Mouse (Mus musculus) neural tube, embryonic 13.5 days (tissue): ENCODE measurements at regions not wholly inside any gene's neighbourhood (a gene's known extent, or its start where the extent isn't known, plus 50 kb on each side); places are given as distances from the start of the nearest gene placed in this dataset.

Experiments
- ATAC-seq: fragments of 200-750 bp; cut with Nextera tagmentation; 2 replicates; pipeline ENCODE4 v1.8.0; 2017; ENCODE audit warnings: low read depth, mild to moderate bottlenecking, moderate TSS enrichment, moderate library complexity
- H3K27ac ChIP-seq: fragments of 300-500 bp; sonication (generic); replicated peaks from 2 replicates; pipeline ENCODE4 v1.5.1; 2015; ENCODE audit warnings: moderate library complexity, mild to moderate bottlenecking, inconsistent platforms
- H3K27me3 ChIP-seq: fragments of 300-500 bp; sonication (generic); 2 replicates; pipeline ENCODE4 v1.6.1; 2015; ENCODE audit warnings: mild to moderate bottlenecking, inconsistent platforms
- H3K36me3 ChIP-seq: fragments of 300-500 bp; sonication (generic); 2 replicates; pipeline ENCODE4 v1.6.1; 2015; ENCODE audit warnings: mild to moderate bottlenecking, inconsistent platforms
- H3K4me1 ChIP-seq: fragments of 300-500 bp; sonication (generic); replicated peaks from 2 replicates; pipeline ENCODE4 v1.6.1; 2015; ENCODE audit warnings: inconsistent platforms
- H3K4me2 ChIP-seq: fragments of 300-500 bp; sonication (generic); 2 replicates; pipeline ENCODE4 v1.6.1; 2015; ENCODE audit warnings: inconsistent platforms, mild to moderate bottlenecking, moderate library complexity
- H3K4me3 ChIP-seq: fragments of 300-500 bp; sonication (generic); 2 replicates; pipeline ENCODE4 v1.5.1; 2015; ENCODE audit warnings: mild to moderate bottlenecking, inconsistent platforms
- H3K9ac ChIP-seq: fragments of 300-500 bp; sonication (generic); 2 replicates; pipeline ENCODE4 v1.6.1; 2015; ENCODE audit warnings: moderate library complexity, mild to moderate bottlenecking, inconsistent platforms
- H3K9me3 ChIP-seq: fragments of 300-500 bp; sonication (generic); 2 replicates; pipeline ENCODE4 v1.6.1; 2016; ENCODE audit warnings: inconsistent platforms
- WGBS: fragments of 180-500 bp; shearing (Covaris S2); methylation state at CpG from one replicate; pipeline ENCODE4 v1.1.7; 2015; 5-methylcytosine and 5-hydroxymethylcytosine counted together

DNA sequence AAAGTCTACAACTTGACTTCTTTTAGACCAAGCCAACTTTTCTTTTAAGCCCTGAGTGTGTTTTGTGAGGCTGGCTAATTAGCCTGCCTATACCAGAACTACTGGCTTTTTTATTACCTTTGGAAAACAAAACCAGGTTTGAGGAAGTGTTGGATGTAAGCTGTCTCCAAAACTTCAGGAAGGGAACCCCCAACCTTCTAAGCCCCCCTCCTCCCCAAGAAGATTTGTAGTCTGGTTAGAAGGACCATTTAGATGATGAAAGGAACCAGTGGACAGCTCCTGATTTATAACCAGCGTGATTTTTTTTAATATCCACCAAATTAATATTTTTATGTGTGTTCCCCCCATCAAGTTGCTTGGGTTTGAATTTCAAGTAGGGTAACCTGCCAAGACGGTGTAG is 236.1 kb upstream of the Nfe2l3 start:
- ATAC-seq, result no peak
- WGBS, result 60% methylated on average over 2 of the region's 2 CpGs
- Histone ChIP-seq H3K27ac (no peak overlapping the region), H3K27me3 (peaks cover 26% of the 10 kb centered on the region), H3K4me2 (no peak overlapping the region), H3K4me3 (no peak overlapping the region), H3K36me3 (no peaks in the 10 kb centered on the region), H3K9ac (no peak overlapping the region), H3K9me3 (no peaks in the 10 kb centered on the region), H3K4me1 (peaks cover 28% of the 10 kb centered on the region)

DNA sequence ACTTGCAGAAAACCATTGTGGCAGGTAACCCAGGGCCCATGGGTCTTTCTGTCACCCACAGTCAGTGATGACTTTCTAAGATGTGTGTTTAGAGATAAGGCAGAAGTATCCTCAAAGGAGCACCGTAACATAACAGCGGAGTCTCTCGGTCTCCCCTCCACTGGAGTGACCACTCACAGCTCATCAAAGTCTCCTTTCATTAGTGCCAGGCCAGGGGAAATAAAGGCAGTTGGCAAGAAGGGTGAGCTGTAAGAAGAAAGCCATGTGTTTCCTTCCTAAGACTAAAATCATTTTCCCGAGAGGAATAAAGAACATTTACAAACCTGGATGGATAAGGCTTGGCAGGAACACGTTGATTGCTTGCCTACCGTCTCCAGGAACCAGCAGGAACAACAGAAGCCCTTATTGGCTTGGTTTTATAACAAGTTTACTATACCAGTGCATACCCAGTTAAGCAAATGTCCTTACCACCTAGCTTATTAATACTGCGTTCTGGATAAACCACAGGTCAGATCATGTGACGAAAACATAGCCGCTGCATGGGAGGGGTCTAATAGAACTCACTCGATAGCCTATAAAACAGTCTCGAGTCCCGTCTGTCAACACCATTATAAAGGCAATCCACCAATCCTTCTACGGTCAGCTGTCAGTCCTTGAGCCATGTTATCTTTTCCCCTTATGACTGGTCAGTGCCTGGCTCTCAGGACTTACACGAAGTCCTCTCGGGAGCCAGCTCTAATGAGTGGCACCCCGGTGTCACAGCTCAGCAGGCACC is 235.3 kb upstream of the Nfe2l3 start:
- no peak for ATAC-seq
- 78% methylated on average over 16 of the region's 16 CpGs for WGBS
- peaks cover 20% of the 10 kb centered on the region for H3K27me3 ChIP-seq

DNA sequence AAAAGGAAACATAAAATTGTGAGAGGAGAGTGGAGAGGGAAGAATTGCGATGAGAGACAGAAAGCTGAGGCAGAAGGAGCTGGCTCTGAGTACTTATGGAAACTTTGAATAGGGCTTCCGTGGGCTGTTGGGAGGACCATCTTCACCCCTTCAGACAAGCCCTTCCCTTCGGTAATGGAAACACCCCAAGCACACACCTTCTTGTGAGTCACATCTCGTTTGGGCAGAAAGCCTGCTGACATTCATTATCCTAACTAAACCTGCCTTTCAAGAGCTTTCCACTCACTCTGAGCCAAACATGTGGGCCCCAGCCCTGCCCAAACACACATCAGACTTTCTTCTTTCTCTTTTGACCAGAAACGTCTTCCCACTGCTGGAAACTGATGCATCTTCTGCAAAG is 232.3 kb upstream of the Nfe2l3 start:
- peaks cover 7% of the 10 kb centered on the region; the same call in 1 of the 2 replicates for H3K4me1 ChIP-seq
- H3K27me3 ChIP-seq, result peaks cover under 1% of the 10 kb centered on the region; the same call in 1 of the 2 replicates
- H3K27ac ChIP-seq, result no peak overlapping the region
- no peak for ATAC-seq
- H3K9me3 ChIP-seq, result no peaks in the 10 kb centered on the region
- H3K36me3 ChIP-seq, result no peaks in the 10 kb centered on the region
- no peak overlapping the region for H3K4me2 ChIP-seq
- 69% methylated on average over 5 of the region's 5 CpGs for WGBS
- no peak overlapping the region for H3K4me3 ChIP-seq
- no peak overlapping the region for H3K9ac ChIP-seq

More for the DNA sequence above, 235.3 kb upstream of the Nfe2l3 start:
- Histone ChIP-seq H3K27ac (no peak overlapping the region), H3K9ac (no peak overlapping the region), H3K4me3 (no peak overlapping the region), H3K9me3 (no peaks in the 10 kb centered on the region), H3K36me3 (no peaks in the 10 kb centered on the region), H3K4me2 (no peak overlapping the region), H3K4me1 (peaks cover 21% of the 10 kb centered on the region)

DNA sequence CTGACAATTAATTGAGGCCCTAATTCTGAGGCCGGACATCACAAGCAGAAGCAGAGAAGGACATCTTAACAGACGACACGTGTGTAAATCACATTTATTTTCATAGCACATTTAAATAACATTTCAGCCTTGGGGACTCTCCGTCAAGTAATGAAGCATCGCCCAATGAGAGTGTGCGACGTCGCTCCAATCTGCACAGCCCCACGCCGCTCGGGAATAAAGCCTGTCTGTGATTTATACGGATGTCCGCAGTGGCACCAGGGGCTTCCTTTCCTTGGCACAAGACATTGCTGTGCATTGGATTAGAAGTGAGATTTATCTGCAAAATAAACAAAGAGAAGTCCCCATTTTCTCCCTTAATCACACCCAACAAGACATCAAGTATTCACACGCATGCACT is 231.6 kb upstream of the Nfe2l3 start:
- 49% methylated on average over 14 of the region's 14 CpGs for WGBS
- no peak overlapping the region for H3K9ac ChIP-seq
- H3K27ac ChIP-seq, result peak overlapping the region; percentile 46; the same call in 1 of the 2 replicates
- peaks cover 7% of the 10 kb centered on the region; the same call in 1 of the 2 replicates for H3K4me1 ChIP-seq
- H3K4me3 ChIP-seq, result no peak overlapping the region
- H3K4me2 ChIP-seq, result peak overlapping the region; percentile 24; the same call in 1 of the 2 replicates
- H3K36me3 ChIP-seq, result no peaks in the 10 kb centered on the region
- no peaks in the 10 kb centered on the region for H3K9me3 ChIP-seq
- peaks cover 3% of the 10 kb centered on the region; the same call in 1 of the 2 replicates for H3K27me3 ChIP-seq
- peak; percentile 70; the same call in 1 of the 2 replicates for ATAC-seq

DNA sequence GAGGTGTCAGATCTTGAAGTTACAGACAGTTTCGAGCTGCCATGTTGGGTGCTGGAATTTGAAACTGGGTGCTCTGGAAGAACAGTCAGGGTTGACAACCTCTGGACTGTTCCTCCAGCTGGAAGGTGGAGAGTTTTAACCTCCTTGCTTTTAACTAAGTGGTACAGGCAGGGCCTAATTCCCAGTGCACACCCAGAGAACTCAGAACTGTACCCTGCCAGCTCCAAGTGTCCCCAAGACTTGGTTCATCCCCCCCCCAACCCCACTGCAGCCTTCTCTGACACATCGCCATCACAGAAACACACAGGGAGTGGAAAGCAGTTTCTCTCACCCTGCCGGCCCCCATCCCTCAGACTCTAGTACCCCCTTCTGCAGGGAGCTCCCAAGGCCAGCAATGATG is 228.2 kb upstream of the Nfe2l3 start:
- no peak overlapping the region for H3K4me3 ChIP-seq
- H3K4me2 ChIP-seq, result no peak overlapping the region
- 75% methylated on average over 3 of the region's 3 CpGs for WGBS
- no peak for ATAC-seq
- no peak overlapping the region for H3K9ac ChIP-seq
- H3K36me3 ChIP-seq, result no peaks in the 10 kb centered on the region
- H3K9me3 ChIP-seq, result no peaks in the 10 kb centered on the region
- peaks cover 3% of the 10 kb centered on the region; the same call in 1 of the 2 replicates for H3K27me3 ChIP-seq
- H3K4me1 ChIP-seq, result peaks cover 24% of the 10 kb centered on the region
- H3K27ac ChIP-seq, result no peak overlapping the region

DNA sequence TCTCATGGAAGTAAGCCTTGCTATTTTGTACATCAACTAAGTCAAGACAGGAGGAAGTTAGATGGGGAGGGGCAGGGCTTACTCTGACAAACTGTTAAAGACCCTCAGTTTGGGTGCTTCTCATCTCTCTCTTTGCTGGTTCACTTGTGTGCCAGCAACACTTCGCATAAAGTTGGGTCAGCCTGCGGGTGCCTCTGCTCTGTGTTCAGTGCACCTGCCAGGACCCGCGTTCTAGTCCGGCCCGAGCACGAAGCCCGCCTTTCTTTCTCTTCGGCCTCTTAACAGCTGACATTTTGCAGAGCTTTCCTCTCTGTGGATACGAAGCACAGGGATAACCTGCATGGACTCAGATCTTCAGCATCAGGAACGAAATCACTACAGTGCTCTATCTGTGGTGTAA is 227.1 kb upstream of the Nfe2l3 start:
- H3K4me2 ChIP-seq, result no peak overlapping the region
- H3K27me3 ChIP-seq, result peaks cover 3% of the 10 kb centered on the region; the same call in 1 of the 2 replicates
- H3K4me3 ChIP-seq, result no peak overlapping the region
- 86% methylated on average over 11 of the region's 11 CpGs for WGBS
- H3K9ac ChIP-seq, result no peak overlapping the region
- H3K27ac ChIP-seq, result no peak overlapping the region
- H3K9me3 ChIP-seq, result no peaks in the 10 kb centered on the region
- peaks cover 32% of the 10 kb centered on the region for H3K4me1 ChIP-seq
- ATAC-seq, result no peak
- H3K36me3 ChIP-seq, result no peaks in the 10 kb centered on the region

DNA sequence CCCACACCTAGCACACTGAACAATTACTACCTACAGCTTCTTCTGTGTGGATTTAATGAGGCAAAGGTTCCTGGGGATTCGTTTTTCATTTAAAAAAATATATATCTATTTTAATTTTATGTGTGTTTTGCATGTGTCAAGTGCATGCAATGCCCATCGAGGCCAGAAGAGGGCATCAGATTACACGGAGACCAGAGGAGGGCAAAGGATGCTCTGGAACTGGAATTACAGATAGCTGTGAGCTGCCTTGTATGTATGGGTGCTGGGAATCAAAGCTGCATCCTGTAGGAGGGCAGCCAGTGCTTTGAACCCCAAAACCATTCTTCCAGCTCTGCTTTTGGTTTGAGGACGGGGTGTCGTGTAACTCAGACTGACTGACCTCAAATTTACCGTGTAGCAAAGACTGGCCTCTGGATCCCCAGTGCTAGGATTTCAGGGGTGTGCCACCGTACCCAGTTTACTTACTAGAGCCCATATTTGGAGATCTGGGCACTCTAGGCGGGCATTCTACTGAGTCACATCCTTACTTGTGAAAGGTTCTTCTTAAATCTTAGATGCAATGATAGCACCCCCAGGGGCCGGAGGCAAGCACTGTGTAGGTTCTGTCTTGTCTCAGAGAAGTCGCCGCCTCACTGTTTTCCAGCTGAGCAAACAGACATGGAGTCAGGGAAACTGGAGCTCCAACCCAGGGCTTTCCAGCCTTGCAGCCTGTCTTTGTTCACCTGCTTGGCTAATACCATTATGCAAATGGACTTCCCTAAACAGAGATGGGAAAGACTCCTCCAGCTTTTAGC is 225.6 kb upstream of the Nfe2l3 start:
- Histone ChIP-seq H3K4me2 (peak overlapping the region; percentile 47), H3K27ac (peak overlapping the region; percentile 88), H3K9ac (0 out of 2 replicates have a peak overlapping the region, but pooled peaks have one; percentile 63)

DNA sequence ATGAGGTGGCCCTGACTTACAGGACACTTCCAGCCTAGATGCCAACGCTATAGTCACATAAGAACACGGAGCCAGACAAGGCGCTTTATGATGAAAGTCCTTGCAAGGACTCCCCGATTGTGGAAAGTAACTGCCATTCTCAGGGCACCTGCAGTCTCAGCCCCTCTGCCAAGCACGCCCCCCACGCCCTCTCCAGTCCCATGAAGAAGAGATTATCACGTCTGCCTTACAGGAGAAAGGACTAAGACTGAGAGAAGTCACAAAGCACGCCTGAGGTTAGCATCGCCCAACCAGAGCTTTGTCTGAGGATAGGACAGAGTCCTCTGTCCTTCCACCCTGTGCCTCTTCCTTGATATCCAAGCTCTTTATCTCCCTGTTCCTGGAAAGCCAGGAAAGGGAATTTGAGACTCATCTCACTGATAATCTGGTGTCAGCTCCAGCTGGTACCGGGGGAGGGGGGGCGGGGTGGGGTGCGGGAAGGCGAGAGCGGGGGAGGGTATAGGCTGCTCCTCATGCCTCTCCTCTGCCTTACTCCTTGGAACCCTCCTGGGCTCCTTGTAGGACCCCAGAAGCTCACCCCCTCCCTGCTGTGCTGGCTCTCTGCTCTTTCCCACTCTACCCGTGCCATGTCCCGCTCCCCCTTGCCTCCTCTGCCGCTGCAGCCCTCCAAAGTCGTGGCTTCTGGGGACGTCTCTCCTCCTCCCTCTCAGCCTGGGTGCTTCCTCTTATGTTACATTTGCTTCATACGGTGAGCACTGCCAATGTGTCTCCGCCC is 224.7 kb upstream of the Nfe2l3 start:
- H3K27me3 ChIP-seq, result peaks cover 3% of the 10 kb centered on the region; the same call in 1 of the 2 replicates
- peak overlapping the region; percentile 88 for H3K27ac ChIP-seq
- H3K4me1 ChIP-seq, result peaks cover 31% of the 10 kb centered on the region
- no peaks in the 10 kb centered on the region for H3K36me3 ChIP-seq
- H3K9me3 ChIP-seq, result no peaks in the 10 kb centered on the region
- peak overlapping the region; percentile 47 for H3K4me2 ChIP-seq
- H3K9ac ChIP-seq, result peak overlapping the region; percentile 63
- H3K4me3 ChIP-seq, result peak overlapping the region; percentile 17
- 6% methylated on average over 21 of the region's 21 CpGs for WGBS
- peak; percentile 45 for ATAC-seq

More for the DNA sequence above, 225.6 kb upstream of the Nfe2l3 start:
- Histone ChIP-seq H3K4me1 (peaks cover 30% of the 10 kb centered on the region), H3K27me3 (peaks cover 3% of the 10 kb centered on the region; the same call in 1 of the 2 replicates), H3K9me3 (no peaks in the 10 kb centered on the region), H3K4me3 (0 out of 2 replicates have a peak overlapping the region, but pooled peaks have one; percentile 17), H3K36me3 (no peaks in the 10 kb centered on the region)
- 16% methylated on average over 11 of the region's 11 CpGs for WGBS
- 0 out of 2 replicates have a peak, but pooled peaks have one; percentile 13 for ATAC-seq

DNA sequence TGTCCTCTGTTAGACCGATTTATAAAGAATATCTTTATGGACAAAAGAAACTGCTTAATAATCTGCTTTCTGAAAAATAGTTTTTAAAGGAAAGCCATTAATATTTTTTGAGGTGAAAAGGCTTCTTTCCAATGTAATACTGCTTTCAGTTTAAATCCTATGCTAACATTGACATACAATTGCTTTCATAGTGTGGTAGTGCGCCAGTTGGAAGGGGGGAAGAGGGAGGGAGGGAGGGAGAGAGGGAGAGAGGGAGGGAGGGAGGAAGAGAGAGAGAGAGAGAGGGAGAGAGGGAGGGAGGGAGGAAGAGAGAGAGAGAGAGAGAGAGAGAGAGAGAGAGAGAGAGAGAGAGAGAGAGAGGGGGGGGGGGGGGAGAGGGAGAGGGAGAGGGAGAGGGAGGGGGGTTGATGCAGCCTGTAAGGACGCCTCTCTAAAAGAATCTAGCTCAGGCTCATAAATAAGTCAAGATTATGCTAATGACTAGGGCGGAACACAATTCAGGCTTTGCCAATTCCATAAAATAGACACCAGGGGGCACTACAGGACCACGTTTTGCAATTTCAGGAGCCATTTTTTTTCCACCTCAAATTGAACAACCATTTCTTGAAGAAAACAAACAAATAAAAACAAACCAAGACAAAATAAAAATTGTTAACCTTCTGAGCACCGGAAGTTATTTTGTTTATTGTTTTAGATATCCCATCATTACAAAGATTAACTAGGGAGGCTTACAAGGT is 223.6 kb upstream of the Nfe2l3 start:
- Histone ChIP-seq H3K4me3 (no peak overlapping the region), H3K4me2 (no peak overlapping the region), H3K27me3 (peaks cover 3% of the 10 kb centered on the region; the same call in 1 of the 2 replicates), H3K9me3 (no peaks in the 10 kb centered on the region), H3K36me3 (no peaks in the 10 kb centered on the region), H3K9ac (peak overlapping the region; percentile 45; the same call in 1 of the 2 replicates), H3K27ac (peak overlapping the region; percentile 74), H3K4me1 (peaks cover 31% of the 10 kb centered on the region)
- WGBS, result 2% methylated on average over 6 of the region's 6 CpGs
- peak; percentile 71; the same call in 1 of the 2 replicates for ATAC-seq

DNA sequence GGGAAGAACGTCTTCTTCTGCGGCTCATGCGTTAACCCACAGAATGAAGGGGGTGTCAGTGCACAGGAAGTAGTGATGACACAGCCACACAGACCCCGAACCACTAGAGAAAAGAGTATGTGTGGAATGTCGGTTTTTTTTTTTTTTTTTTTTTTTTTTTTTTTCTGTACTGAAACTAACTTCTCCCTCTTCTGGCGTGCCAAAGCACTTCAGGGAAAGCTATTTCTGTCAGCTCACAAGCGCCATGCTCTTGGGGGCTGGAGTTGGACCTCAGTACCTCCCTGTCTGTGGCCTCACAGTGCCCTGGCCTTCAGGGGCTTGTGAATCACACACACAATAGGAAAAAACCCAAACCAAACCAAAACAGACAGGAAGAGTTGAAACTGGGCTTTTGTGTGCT is 221.1 kb upstream of the Nfe2l3 start:
- no peaks in the 10 kb centered on the region for H3K36me3 ChIP-seq
- H3K9ac ChIP-seq, result no peak overlapping the region
- H3K9me3 ChIP-seq, result no peaks in the 10 kb centered on the region
- no peak for ATAC-seq
- peaks cover 31% of the 10 kb centered on the region for H3K4me1 ChIP-seq
- 57% methylated on average over 7 of the region's 7 CpGs for WGBS
- H3K27me3 ChIP-seq, result no peaks in the 10 kb centered on the region
- H3K4me2 ChIP-seq, result no peak overlapping the region
- H3K27ac ChIP-seq, result no peak overlapping the region
- no peak overlapping the region for H3K4me3 ChIP-seq

DNA sequence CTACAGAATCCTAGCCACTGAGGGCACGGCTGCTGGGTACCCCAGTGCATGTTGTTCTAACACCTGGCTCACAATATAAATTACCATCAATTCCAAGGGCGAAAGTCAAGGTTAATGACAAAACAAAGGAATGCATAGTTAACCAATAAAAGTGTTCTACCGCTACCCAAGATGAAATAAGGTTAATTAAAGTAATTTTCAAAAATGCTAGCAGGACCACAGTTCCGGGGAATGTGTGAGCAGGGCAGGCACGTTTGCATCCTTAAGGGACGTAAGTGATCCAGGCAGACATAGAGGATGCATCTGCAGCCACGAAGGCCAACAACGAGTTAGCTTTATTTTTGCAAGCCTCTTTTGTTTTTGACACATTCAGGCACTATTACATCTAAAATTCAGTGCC is 220.3 kb upstream of the Nfe2l3 start:
- no peak overlapping the region for H3K27ac ChIP-seq
- ATAC-seq, result no peak
- H3K4me1 ChIP-seq, result peaks cover 27% of the 10 kb centered on the region
- no peaks in the 10 kb centered on the region for H3K36me3 ChIP-seq
- no peak overlapping the region for H3K4me3 ChIP-seq
- no peaks in the 10 kb centered on the region for H3K9me3 ChIP-seq
- H3K4me2 ChIP-seq, result no peak overlapping the region
- H3K9ac ChIP-seq, result no peak overlapping the region
- WGBS, result 65% methylated on average over 8 of the region's 8 CpGs
- H3K27me3 ChIP-seq, result no peaks in the 10 kb centered on the region
